Mouse (Mus musculus) neural tube, embryonic 14.5 days (tissue): ENCODE results near the gene Raver1. TPM values are rescaled to one million over a fixed set of nuclear protein-coding genes. Genes with fewer than 3 reads are reported as not detected.

ENCODE experiments used
- ATAC-seq: fragments of 200-750 bp; cut with Nextera tagmentation; 2 replicates; pipeline ENCODE4 v1.8.0; 2017; ENCODE audit warnings: low read depth, mild to moderate bottlenecking, moderate TSS enrichment, moderate library complexity
- H3K27ac ChIP-seq: fragments of 300-500 bp; sonication (generic); 2 replicates; pipeline ENCODE4 v1.5.1; 2014; ENCODE audit warnings: low read depth, mild to moderate bottlenecking, control low read depth, low read length, moderate library complexity, mixed read lengths
- H3K27me3 ChIP-seq: fragments of 300-500 bp; sonication (generic); 2 replicates; pipeline ENCODE4 v1.6.1; 2014; ENCODE audit warnings: low read length; ENCODE audit not compliant: control insufficient read depth, insufficient read depth
- H3K36me3 ChIP-seq: fragments of 300-500 bp; sonication (generic); 2 replicates; pipeline ENCODE4 v1.6.1; 2014; ENCODE audit warnings: low read length, mixed read lengths; ENCODE audit not compliant: control insufficient read depth, insufficient read depth
- H3K4me1 ChIP-seq: fragments of 300-500 bp; sonication (generic); 2 replicates; pipeline ENCODE4 v1.6.1; 2014; ENCODE audit warnings: low read length; ENCODE audit not compliant: control insufficient read depth, insufficient read depth
- H3K4me2 ChIP-seq: fragments of 300-500 bp; sonication (generic); 2 replicates; pipeline ENCODE4 v1.6.1; 2014; ENCODE audit warnings: mild to moderate bottlenecking, low read depth, low read length, control low read depth
- H3K4me3 ChIP-seq: fragments of 300-500 bp; sonication (generic); 2 replicates; pipeline ENCODE4 v1.5.1; 2014; ENCODE audit warnings: low read depth, low read length, control low read depth, mixed read lengths
- H3K9ac ChIP-seq: fragments of 300-500 bp; sonication (generic); replicated peaks from 2 replicates; pipeline ENCODE4 v1.6.1; 2014; ENCODE audit warnings: low read depth, mild to moderate bottlenecking, control low read depth, low read length, mixed read lengths
- H3K9me3 ChIP-seq: fragments of 300-500 bp; sonication (generic); 2 replicates; pipeline ENCODE4 v1.6.1; 2016; ENCODE audit warnings: low read length; ENCODE audit not compliant: control insufficient read depth
- WGBS: fragments of 180-500 bp; shearing (Covaris S2); extraction: QIAGEN DNeasy Blood & Tissue Kit; methylation state at CpG from one replicate; pipeline ENCODE4 v1.1.7; 2014; 5-methylcytosine and 5-hydroxymethylcytosine counted together
- polyA plus RNA-seq: library from polyadenylated mRNA; unstranded; fragments of >200 nt; fragmentation: Nextera tagmentation; extraction: Ambion mirVana; gene quantifications from 2 replicates; pipeline ENCODE4 v1.2.1, GENCODE M21; 2014

The Raver1 gene
- polyA plus RNA-seq, 1 experiment from 2014 or later: 29.4 TPM

GRCm38 (mm10) chr9:21114190-21114589 is 22.4 kb upstream of the Raver1 start:
- WGBS: 92% methylated on average over 7 of the region's 7 CpGs
- Histone ChIP-seq H3K9ac (no peak overlapping the region), H3K27ac (no peak overlapping the region), H3K4me1 (no peaks in the 10 kb centered on the region), H3K27me3 (no peaks in the 10 kb centered on the region), H3K4me3 (no peak overlapping the region), H3K4me2 (no peak overlapping the region), H3K36me3 (0 out of 2 replicates have a peak, but pooled peaks cover 3% of the 10 kb centered on the region), H3K9me3 (no peaks in the 10 kb centered on the region)
- ATAC-seq: no peak

GRCm38 (mm10) chr9:21113751-21114150 is 21.9 kb upstream of the Raver1 start:
- H3K36me3 ChIP-seq: 0 out of 2 replicates have a peak, but pooled peaks cover 3% of the 10 kb centered on the region
- 91% methylated on average over 6 of the region's 6 CpGs for WGBS
- no peak overlapping the region for H3K4me2 ChIP-seq
- no peaks in the 10 kb centered on the region for H3K27me3 ChIP-seq
- no peaks in the 10 kb centered on the region for H3K4me1 ChIP-seq
- ATAC-seq: no peak
- no peak overlapping the region for H3K4me3 ChIP-seq
- no peak overlapping the region for H3K9ac ChIP-seq
- H3K27ac ChIP-seq: no peak overlapping the region
- no peaks in the 10 kb centered on the region for H3K9me3 ChIP-seq

GRCm38 (mm10) chr9:21107607-21108237 is 15.9 kb upstream of the Raver1 start:
- H3K36me3 ChIP-seq: no peaks in the 10 kb centered on the region
- 38% methylated on average over 23 of the region's 23 CpGs for WGBS
- no peak overlapping the region for H3K9ac ChIP-seq
- H3K9me3 ChIP-seq: no peaks in the 10 kb centered on the region
- H3K4me1 ChIP-seq: no peaks in the 10 kb centered on the region
- H3K4me3 ChIP-seq: no peak overlapping the region
- ATAC-seq: no peak
- no peaks in the 10 kb centered on the region for H3K27me3 ChIP-seq
- H3K27ac ChIP-seq: no peak overlapping the region
- H3K4me2 ChIP-seq: no peak overlapping the region

- no peak overlapping the region for H3K27ac ChIP-seq
- no peaks in the 10 kb centered on the region for H3K27me3 ChIP-seq
- H3K9ac ChIP-seq: no peak overlapping the region
- H3K4me2 ChIP-seq: no peak overlapping the region
- ATAC-seq: no peak
- no peak overlapping the region for H3K4me3 ChIP-seq
- no peaks in the 10 kb centered on the region for H3K36me3 ChIP-seq
- H3K9me3 ChIP-seq: no peaks in the 10 kb centered on the region
- WGBS: 83% methylated on average over 5 of the region's 5 CpGs
- no peaks in the 10 kb centered on the region for H3K4me1 ChIP-seq
Measured at GRCm38 (mm10) chr9:21105760-21106564, 14.2 kb upstream of the Raver1 start.

GRCm38 (mm10) chr9:21104814-21105213 is 13.0 kb upstream of the Raver1 start:
- Histone ChIP-seq H3K4me2 (no peak overlapping the region), H3K4me3 (no peak overlapping the region), H3K27me3 (no peaks in the 10 kb centered on the region), H3K36me3 (no peaks in the 10 kb centered on the region), H3K27ac (no peak overlapping the region), H3K9me3 (no peaks in the 10 kb centered on the region), H3K4me1 (no peaks in the 10 kb centered on the region), H3K9ac (no peak overlapping the region)
- 84% methylated on average over 6 of the region's 6 CpGs for WGBS
- no peak for ATAC-seq

GRCm38 (mm10) chr9:21102076-21102475 is 10.3 kb upstream of the Raver1 start:
- Histone ChIP-seq H3K4me2 (no peak overlapping the region), H3K4me1 (no peaks in the 10 kb centered on the region), H3K27ac (no peak overlapping the region), H3K9me3 (no peaks in the 10 kb centered on the region), H3K9ac (no peak overlapping the region), H3K4me3 (no peak overlapping the region), H3K36me3 (no peaks in the 10 kb centered on the region), H3K27me3 (no peaks in the 10 kb centered on the region)
- no peak for ATAC-seq
- WGBS: 92% methylated on average over 2 of the region's 2 CpGs

GRCm38 (mm10) chr9:21100447-21101161 is 8.8 kb upstream of the Raver1 start:
- no peak overlapping the region for H3K4me3 ChIP-seq
- H3K27ac ChIP-seq: no peak overlapping the region
- no peak for ATAC-seq
- H3K36me3 ChIP-seq: no peaks in the 10 kb centered on the region
- WGBS: 53% methylated on average over 15 of the region's 15 CpGs
- H3K9ac ChIP-seq: no peak overlapping the region
- no peak overlapping the region for H3K4me2 ChIP-seq
- no peaks in the 10 kb centered on the region for H3K4me1 ChIP-seq
- H3K9me3 ChIP-seq: no peaks in the 10 kb centered on the region
- no peaks in the 10 kb centered on the region for H3K27me3 ChIP-seq

GRCm38 (mm10) chr9:21097793-21098192 is 6.0 kb upstream of the Raver1 start:
- Histone ChIP-seq H3K9ac (no peak overlapping the region), H3K4me3 (no peak overlapping the region), H3K9me3 (no peaks in the 10 kb centered on the region), H3K27me3 (no peaks in the 10 kb centered on the region), H3K27ac (no peak overlapping the region), H3K4me1 (no peaks in the 10 kb centered on the region), H3K36me3 (no peaks in the 10 kb centered on the region), H3K4me2 (no peak overlapping the region)
- 89% methylated on average over 8 of the region's 8 CpGs for WGBS
- no peak for ATAC-seq

GRCm38 (mm10) chr9:21095958-21096357 is 4.2 kb upstream of the Raver1 start:
- Histone ChIP-seq H3K4me3 (no peak overlapping the region), H3K36me3 (no peaks in the 10 kb centered on the region), H3K9ac (no peak overlapping the region), H3K9me3 (no peaks in the 10 kb centered on the region), H3K27me3 (no peaks in the 10 kb centered on the region), H3K27ac (no peak overlapping the region), H3K4me2 (no peak overlapping the region), H3K4me1 (peaks cover under 1% of the 10 kb centered on the region)
- 85% methylated on average over 4 of the region's 4 CpGs for WGBS
- no peak for ATAC-seq
